Mouse (Mus musculus) liver, postnatal 0 days (tissue): Measurements from ENCODE around the gene Xylt1. TPM values are rescaled to one million over a fixed set of nuclear protein-coding genes. Genes with fewer than 3 reads are reported as not detected.

ENCODE experiments used
- ATAC-seq: fragments of 200-750 bp; cut with Nextera tagmentation; 2 replicates; pipeline ENCODE4 v1.8.0; 2017; ENCODE audit warnings: mild to moderate bottlenecking, moderate library complexity
- DNase-seq: peaks from one replicate; pipeline ENCODE4 v3.0.0-alpha.2; 2016
- H3K27ac ChIP-seq: fragments of 300-500 bp; sonication (generic); 2 replicates; pipeline ENCODE4 v1.5.1; 2014; ENCODE audit warnings: antibody characterized with exemption, moderate library complexity, mild to moderate bottlenecking, low read depth
- H3K27me3 ChIP-seq: fragments of 300-500 bp; sonication (generic); 2 replicates; pipeline ENCODE4 v1.6.1; 2014; ENCODE audit warnings: low read length, control low read depth, mixed read lengths; ENCODE audit not compliant: insufficient read depth
- H3K36me3 ChIP-seq: fragments of 300-500 bp; sonication (generic); replicated peaks from 2 replicates; pipeline ENCODE4 v1.6.1; 2014; ENCODE audit warnings: mild to moderate bottlenecking, control low read depth, low read length, moderate library complexity, mixed read lengths; ENCODE audit not compliant: insufficient read depth
- H3K4me1 ChIP-seq: fragments of 300-500 bp; sonication (generic); 2 replicates; pipeline ENCODE4 v1.6.1; 2014; ENCODE audit warnings: antibody characterized with exemption, mild to moderate bottlenecking, control low read depth; ENCODE audit not compliant: insufficient read depth
- H3K4me2 ChIP-seq: fragments of 300-500 bp; sonication (generic); 2 replicates; pipeline ENCODE4 v1.6.1; 2014; ENCODE audit warnings: low read depth, mild to moderate bottlenecking, low read length, moderate library complexity, mixed read lengths
- H3K4me3 ChIP-seq: fragments of 300-500 bp; sonication (generic); 2 replicates; pipeline ENCODE4 v1.5.1; 2014; ENCODE audit warnings: low read depth, low read length
- H3K9ac ChIP-seq: fragments of 300-500 bp; sonication (generic); replicated peaks from 2 replicates; pipeline ENCODE4 v1.6.1; 2014; ENCODE audit warnings: mild to moderate bottlenecking, moderate library complexity
- H3K9me3 ChIP-seq: fragments of 300-500 bp; sonication (generic); 2 replicates; pipeline ENCODE4 v1.6.1; 2016; ENCODE audit warnings: mild to moderate bottlenecking, control low read depth, low read length, mixed read lengths
- CTCF ChIP-seq: sonication (generic); IDR thresholded peaks from 2 replicates; pipeline ENCODE4 v1.5.1; 2016; ENCODE audit warnings: antibody characterized with exemption, low read depth
- EP300 ChIP-seq: IDR thresholded peaks from 2 replicates; pipeline ENCODE4 v1.6.1; 2016; ENCODE audit warnings: antibody characterized with exemption, low read depth, mild to moderate bottlenecking
- WGBS: fragments of 180-500 bp; shearing (Covaris S2); extraction: QIAGEN DNeasy Blood & Tissue Kit; methylation state at CpG from one replicate; pipeline ENCODE4 v1.1.7; 2014; ENCODE audit not compliant: insufficient replicate concordance; 5-methylcytosine and 5-hydroxymethylcytosine counted together
- polyA plus RNA-seq: library from polyadenylated mRNA; unstranded; fragments of >200 nt; fragmentation: Nextera tagmentation; extraction: Ambion mirVana; gene quantifications from 2 replicates; pipeline ENCODE4 v1.2.1, GENCODE M21; 2015

The Xylt1 gene
- polyA plus RNA-seq, 1 experiment from 2014 or later: 0.31 TPM

- H3K27ac ChIP-seq: no peak overlapping the region
- no peaks in the 10 kb centered on the region for H3K27me3 ChIP-seq
- no peaks in the 10 kb centered on the region for H3K4me1 ChIP-seq
- ATAC-seq (peak; percentile 48), DNase-seq (no peak)
- no peak overlapping the region for H3K9ac ChIP-seq
- no peaks in the 10 kb centered on the region for H3K9me3 ChIP-seq
- no peak overlapping the region for H3K4me3 ChIP-seq
- H3K36me3 ChIP-seq: no peaks in the 10 kb centered on the region
- TF ChIP-seq CTCF (no peak), EP300 (no peak)
- 53% methylated on average over 8 of the region's 8 CpGs for WGBS
- no peak overlapping the region for H3K4me2 ChIP-seq
These were observed 28.6 kb downstream of the Xylt1 start for GRCm38 (mm10) chr7:117409268-117409988.

GRCm38 (mm10) chr7:117411874-117412273 lies 31.1 kb downstream of the Xylt1 start:
- H3K4me2 ChIP-seq: no peak overlapping the region
- WGBS: 90% methylated on average over 2 of the region's 2 CpGs
- no peaks in the 10 kb centered on the region for H3K9me3 ChIP-seq
- H3K4me1 ChIP-seq: no peaks in the 10 kb centered on the region
- no peaks in the 10 kb centered on the region for H3K36me3 ChIP-seq
- no peak for ATAC-seq
- no peak overlapping the region for H3K9ac ChIP-seq
- no peak for DNase-seq
- TF ChIP-seq CTCF (no peak), EP300 (no peak)
- H3K4me3 ChIP-seq: no peak overlapping the region
- H3K27me3 ChIP-seq: no peaks in the 10 kb centered on the region
- H3K27ac ChIP-seq: no peak overlapping the region

DNA sequence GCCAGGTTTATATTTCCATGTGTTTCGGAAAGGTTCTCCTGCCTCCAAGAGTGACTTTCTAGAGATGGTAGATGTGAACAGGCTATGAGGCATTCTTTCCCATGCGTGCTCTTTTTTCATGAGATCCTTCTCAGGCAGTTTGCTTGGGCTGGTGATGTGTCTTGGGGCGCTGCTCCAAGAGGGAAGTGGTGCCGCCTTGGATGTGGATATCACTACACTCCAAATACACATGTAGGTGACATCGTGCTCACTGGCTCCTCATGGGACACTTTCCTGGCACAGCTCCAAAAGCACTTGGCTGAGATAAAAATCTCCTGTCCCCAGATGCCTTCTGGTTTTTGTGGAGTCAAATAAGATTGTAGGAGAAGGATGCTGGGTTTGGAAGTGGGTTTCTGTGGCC lies 31.6 kb downstream of the Xylt1 start:
- 67% methylated on average over 5 of the region's 5 CpGs for WGBS
- no peak overlapping the region for H3K4me2 ChIP-seq
- no peak overlapping the region for H3K4me3 ChIP-seq
- ATAC-seq: no peak
- no peak overlapping the region for H3K9ac ChIP-seq
- no peak overlapping the region for H3K27ac ChIP-seq
- DNase-seq: no peak
- no peaks in the 10 kb centered on the region for H3K36me3 ChIP-seq
- no peaks in the 10 kb centered on the region for H3K27me3 ChIP-seq
- TF ChIP-seq CTCF (no peak), EP300 (no peak)
- no peaks in the 10 kb centered on the region for H3K4me1 ChIP-seq
- H3K9me3 ChIP-seq: no peaks in the 10 kb centered on the region

DNA sequence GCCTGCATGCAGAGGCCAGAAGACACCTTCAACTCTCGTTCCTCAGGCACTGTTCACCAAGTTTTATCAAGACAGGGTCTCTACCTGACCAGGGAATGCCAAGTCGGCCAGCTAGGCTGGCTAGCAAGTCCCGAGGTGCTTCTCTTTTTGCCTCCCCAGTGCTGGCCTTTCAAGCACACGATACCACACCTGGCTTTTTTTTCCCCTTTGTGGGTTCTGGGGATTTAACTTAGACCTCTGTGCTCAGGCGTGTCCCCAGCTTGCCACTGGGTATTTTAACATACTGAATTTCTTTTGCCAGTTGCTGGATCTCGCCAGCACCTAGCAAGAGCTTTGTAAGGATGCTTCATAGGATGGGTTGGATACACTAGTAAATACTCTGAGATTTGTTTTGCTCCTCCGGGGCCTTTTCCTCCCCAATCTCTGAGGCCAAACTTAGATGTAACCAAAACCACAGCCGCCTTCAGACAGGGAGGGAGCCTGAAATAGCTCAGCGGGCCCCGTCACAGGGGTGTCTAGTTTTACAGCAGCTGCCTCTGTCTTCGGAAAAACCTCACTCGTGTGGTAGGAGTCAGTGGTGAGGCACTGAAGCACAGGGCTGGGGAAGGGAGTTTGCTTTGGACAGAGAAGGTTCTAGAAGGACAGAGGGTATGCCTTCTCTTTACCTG lies 33.7 kb downstream of the Xylt1 start:
- WGBS: 57% methylated on average over 12 of the region's 12 CpGs
- H3K27ac ChIP-seq: no peak overlapping the region
- H3K9me3 ChIP-seq: no peaks in the 10 kb centered on the region
- ATAC-seq (no peak), DNase-seq (no peak)
- no peak for TF ChIP-seq EP300
- no peak for TF ChIP-seq CTCF
- no peak overlapping the region for H3K4me2 ChIP-seq
- no peak overlapping the region for H3K4me3 ChIP-seq
- no peaks in the 10 kb centered on the region for H3K27me3 ChIP-seq
- no peaks in the 10 kb centered on the region for H3K4me1 ChIP-seq
- H3K36me3 ChIP-seq: no peaks in the 10 kb centered on the region
- H3K9ac ChIP-seq: no peak overlapping the region

DNA sequence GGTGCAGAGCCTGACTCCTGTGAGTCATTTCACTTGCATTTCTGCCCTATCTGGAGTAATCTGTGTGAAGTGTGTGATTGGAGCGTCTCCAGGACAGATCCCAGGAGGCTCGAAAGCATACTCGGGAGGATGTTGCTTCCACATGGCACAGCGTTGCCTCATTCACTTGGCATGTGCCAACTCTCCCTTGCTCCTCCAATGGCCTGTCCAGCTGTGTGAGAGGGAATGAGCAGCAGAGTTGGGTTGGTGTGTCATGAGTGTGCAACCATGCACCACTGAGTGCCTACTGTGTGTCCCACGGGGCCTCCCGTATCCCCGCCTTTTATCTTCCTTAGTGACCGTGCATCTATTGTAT lies 34.2 kb downstream of the Xylt1 start:
- H3K4me1 ChIP-seq: no peaks in the 10 kb centered on the region
- no peak overlapping the region for H3K4me2 ChIP-seq
- H3K9me3 ChIP-seq: no peaks in the 10 kb centered on the region
- H3K27me3 ChIP-seq: no peaks in the 10 kb centered on the region
- H3K27ac ChIP-seq: no peak overlapping the region
- DNase-seq (no peak), ATAC-seq (no peak)
- 84% methylated on average over 8 of the region's 8 CpGs for WGBS
- no peaks in the 10 kb centered on the region for H3K36me3 ChIP-seq
- no peak overlapping the region for H3K4me3 ChIP-seq
- TF ChIP-seq EP300 (no peak), CTCF (no peak)
- H3K9ac ChIP-seq: no peak overlapping the region

DNA sequence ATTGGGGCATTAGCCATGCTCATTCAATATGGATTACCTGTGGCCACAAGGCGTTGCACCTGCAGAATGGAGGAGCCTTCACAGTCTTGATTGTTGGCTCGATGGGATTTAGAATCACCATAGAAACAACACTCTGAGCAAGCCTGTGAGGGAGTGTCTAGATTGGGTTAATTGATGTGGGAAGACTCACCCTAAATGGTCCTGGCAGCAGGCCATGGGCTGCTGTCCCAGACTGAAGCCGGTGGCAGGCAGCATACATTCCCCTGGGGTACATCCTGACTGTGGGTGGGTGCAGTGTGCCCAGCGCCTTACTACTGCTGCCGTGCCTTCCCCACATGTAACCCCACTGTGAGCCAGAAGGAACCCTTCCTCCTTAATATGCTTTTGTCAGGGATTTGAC lies 38.3 kb downstream of the Xylt1 start:
- WGBS: 65% methylated on average over 5 of the region's 5 CpGs
- ATAC-seq (no peak), DNase-seq (no peak)
- H3K4me2 ChIP-seq: no peak overlapping the region
- no peak overlapping the region for H3K27ac ChIP-seq
- H3K27me3 ChIP-seq: no peaks in the 10 kb centered on the region
- H3K36me3 ChIP-seq: no peaks in the 10 kb centered on the region
- no peak overlapping the region for H3K4me3 ChIP-seq
- no peak overlapping the region for H3K9ac ChIP-seq
- no peaks in the 10 kb centered on the region for H3K4me1 ChIP-seq
- TF ChIP-seq CTCF: no peak
- no peak for TF ChIP-seq EP300
- no peaks in the 10 kb centered on the region for H3K9me3 ChIP-seq
